Mouse (Mus musculus): ENCODE data around the gene Hesx1. TPM values are rescaled to one million over a fixed set of nuclear protein-coding genes. Genes with fewer than 3 reads are reported as not detected.

The Hesx1 gene
- polyA plus RNA-seq, 1 experiment: not detected

DNA sequence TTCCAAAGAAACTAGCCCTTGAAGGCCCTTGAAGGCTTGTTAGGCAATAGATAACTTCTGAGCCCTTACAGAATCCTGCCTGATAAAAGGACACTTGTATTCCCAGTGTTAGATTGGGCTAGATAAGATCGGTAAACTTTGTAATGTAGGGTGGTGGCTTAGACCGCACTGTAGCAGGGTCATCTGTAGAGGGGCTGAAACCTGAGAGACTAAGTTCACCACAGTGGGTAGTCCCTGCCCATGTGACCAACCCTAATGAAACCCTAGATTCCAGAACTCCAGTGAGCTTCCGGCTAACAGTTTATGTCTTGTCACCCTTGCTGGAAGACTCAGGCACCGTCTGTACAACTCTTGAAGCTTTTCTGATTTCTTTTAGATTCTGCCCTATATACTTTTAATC, 19.4 kb downstream of the Hesx1 start:
- 81% methylated on average over 4 of the region's 4 CpGs for WGBS
- DNase-seq: no peak
- TF ChIP-seq POLR2A (IDR thresholded peaks at IDR 0.05; ENCODE audit: borderline replicate concordance, insufficient read depth, low read length) (no peak), CTCF (IDR thresholded peaks at IDR 0.05; ENCODE audit: borderline replicate concordance, insufficient read depth, low read depth, low read length) (no peak)
- H3K27me3 ChIP-seq (ENCODE audit: control insufficient read depth, insufficient read depth, low read length): no peaks in the 10 kb centered on the region
- H3K4me1 ChIP-seq (ENCODE audit: control insufficient read depth, insufficient read depth, low read length): no peaks in the 10 kb centered on the region
- H3K4me3 ChIP-seq (replicated peaks; ENCODE audit: insufficient read depth, low read depth, low read length): no peak overlapping the region
- H3K27ac ChIP-seq (ENCODE audit: insufficient read depth, low read length): no peak overlapping the region

DNA sequence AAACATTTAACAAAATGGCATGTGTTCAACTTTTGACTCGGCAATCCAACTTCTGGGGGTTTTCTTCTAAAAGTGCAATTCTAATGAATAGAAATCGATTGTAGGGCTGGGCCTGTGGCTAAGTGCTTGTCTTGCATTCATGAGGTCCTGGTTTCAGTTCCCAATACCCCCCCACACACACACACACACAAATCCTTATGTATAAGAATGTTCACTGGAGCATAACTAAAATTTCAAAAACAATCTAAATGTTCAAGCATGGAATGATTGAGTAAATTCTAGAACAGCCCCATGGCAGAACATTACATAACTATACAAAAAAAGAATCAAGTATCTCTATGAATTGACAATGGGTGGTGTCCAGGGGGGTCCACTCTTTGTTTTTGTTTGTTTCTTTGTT, 23.7 kb downstream of the Hesx1 start:
- H3K27me3 ChIP-seq (ENCODE audit: control insufficient read depth, insufficient read depth, low read length): no peaks in the 10 kb centered on the region
- no peak for TF ChIP-seq CTCF (IDR thresholded peaks at IDR 0.05; ENCODE audit: borderline replicate concordance, insufficient read depth, low read depth, low read length)
- DNase-seq: no peak
- WGBS: 91% methylated on average over 2 of the region's 2 CpGs
- no peak overlapping the region for H3K4me3 ChIP-seq (replicated peaks; ENCODE audit: insufficient read depth, low read depth, low read length)
- H3K27ac ChIP-seq (ENCODE audit: insufficient read depth, low read length): no peak overlapping the region
- H3K4me1 ChIP-seq (ENCODE audit: control insufficient read depth, insufficient read depth, low read length): no peaks in the 10 kb centered on the region

DNA sequence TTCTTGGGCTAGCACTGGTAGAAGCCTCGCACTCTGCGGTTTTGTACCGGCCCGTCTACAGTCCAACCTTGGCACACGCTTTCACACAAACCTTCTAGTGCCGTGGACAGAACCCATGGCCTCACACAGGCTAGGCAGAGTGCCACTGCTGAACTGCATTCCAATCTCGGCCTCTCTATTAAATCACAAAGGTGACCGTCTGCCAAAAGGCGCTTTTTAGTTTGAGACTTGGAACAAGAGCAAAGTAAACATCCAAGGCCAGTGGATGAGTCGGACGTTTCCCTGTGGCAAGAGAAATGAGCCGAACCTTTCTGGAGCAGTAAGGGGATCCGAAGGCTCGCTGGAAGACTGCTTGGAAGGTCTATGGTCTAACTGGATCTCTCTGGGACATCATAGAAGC, 25.6 kb downstream of the Hesx1 start:
- no peak for DNase-seq
- H3K4me3 ChIP-seq (replicated peaks; ENCODE audit: insufficient read depth, low read depth, low read length): no peak overlapping the region
- no peaks in the 10 kb centered on the region for H3K4me1 ChIP-seq (ENCODE audit: control insufficient read depth, insufficient read depth, low read length)
- no peak for TF ChIP-seq CTCF (IDR thresholded peaks at IDR 0.05; ENCODE audit: borderline replicate concordance, insufficient read depth, low read depth, low read length)
- TF ChIP-seq POLR2A (IDR thresholded peaks at IDR 0.05; ENCODE audit: borderline replicate concordance, insufficient read depth, low read length): no peak
- WGBS: 46% methylated on average over 14 of the region's 14 CpGs
- H3K27ac ChIP-seq (ENCODE audit: insufficient read depth, low read length): no peak overlapping the region
- no peaks in the 10 kb centered on the region for H3K27me3 ChIP-seq (ENCODE audit: control insufficient read depth, insufficient read depth, low read length)

DNA sequence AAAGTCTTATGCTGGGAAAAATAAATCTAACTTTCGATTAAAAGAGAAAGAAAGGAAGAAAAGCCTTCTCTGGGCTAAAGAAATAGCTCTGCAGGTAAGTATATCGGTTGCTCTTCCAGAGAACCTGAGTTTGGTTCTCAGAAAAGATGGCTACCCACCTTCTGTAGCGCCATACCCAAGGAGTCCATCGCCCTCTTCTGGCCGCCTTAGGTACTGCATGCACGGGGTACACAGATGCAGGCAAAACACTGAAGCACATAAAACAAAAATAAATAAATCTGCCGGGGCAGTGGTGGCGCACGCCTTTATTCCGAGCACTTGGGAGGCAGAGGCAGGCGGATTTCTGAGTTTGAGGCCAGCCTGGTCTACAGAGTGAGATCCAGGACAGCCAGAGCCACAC, 28.7 kb downstream of the Hesx1 start:
- DNase-seq: no peak
- Histone ChIP-seq H3K27me3 (ENCODE audit: control insufficient read depth, insufficient read depth, low read length) (no peaks in the 10 kb centered on the region), H3K27ac (ENCODE audit: insufficient read depth, low read length) (no peak overlapping the region), H3K4me1 (ENCODE audit: control insufficient read depth, insufficient read depth, low read length) (no peaks in the 10 kb centered on the region), H3K4me3 (replicated peaks; ENCODE audit: insufficient read depth, low read depth, low read length) (no peak overlapping the region)
- WGBS: 43% methylated on average over 11 of the region's 11 CpGs
- TF ChIP-seq POLR2A (IDR thresholded peaks at IDR 0.05; ENCODE audit: borderline replicate concordance, insufficient read depth, low read length) (no peak), CTCF (IDR thresholded peaks at IDR 0.05; ENCODE audit: borderline replicate concordance, insufficient read depth, low read depth, low read length) (peak; percentile 62)

DNA sequence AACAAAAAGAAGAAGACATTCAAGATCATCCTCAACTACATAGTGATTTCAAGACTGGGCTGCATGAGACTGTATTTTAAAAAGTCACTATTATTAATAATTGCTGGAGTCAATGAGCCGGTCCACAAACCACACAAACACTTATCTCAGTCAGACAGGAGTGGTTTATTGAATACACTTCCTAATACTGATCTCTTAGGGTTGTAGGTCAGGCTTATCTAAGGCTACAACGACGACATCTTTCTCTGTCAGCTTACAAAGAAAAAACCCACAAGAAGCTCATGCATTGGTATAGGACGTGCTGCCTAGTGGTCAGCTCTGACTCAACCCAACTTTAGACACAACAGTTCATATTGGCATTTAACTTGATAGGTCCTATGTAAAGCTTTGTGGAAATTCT, 30.4 kb downstream of the Hesx1 start:
- no peaks in the 10 kb centered on the region for H3K27me3 ChIP-seq (ENCODE audit: control insufficient read depth, insufficient read depth, low read length)
- WGBS: 92% methylated on average over 4 of the region's 4 CpGs
- H3K4me3 ChIP-seq (replicated peaks; ENCODE audit: insufficient read depth, low read depth, low read length): no peak overlapping the region
- H3K4me1 ChIP-seq (ENCODE audit: control insufficient read depth, insufficient read depth, low read length): no peaks in the 10 kb centered on the region
- no peak for DNase-seq
- no peak overlapping the region for H3K27ac ChIP-seq (ENCODE audit: insufficient read depth, low read length)
- TF ChIP-seq CTCF (IDR thresholded peaks at IDR 0.05; ENCODE audit: borderline replicate concordance, insufficient read depth, low read depth, low read length) (no peak), POLR2A (IDR thresholded peaks at IDR 0.05; ENCODE audit: borderline replicate concordance, insufficient read depth, low read length) (no peak)

DNA sequence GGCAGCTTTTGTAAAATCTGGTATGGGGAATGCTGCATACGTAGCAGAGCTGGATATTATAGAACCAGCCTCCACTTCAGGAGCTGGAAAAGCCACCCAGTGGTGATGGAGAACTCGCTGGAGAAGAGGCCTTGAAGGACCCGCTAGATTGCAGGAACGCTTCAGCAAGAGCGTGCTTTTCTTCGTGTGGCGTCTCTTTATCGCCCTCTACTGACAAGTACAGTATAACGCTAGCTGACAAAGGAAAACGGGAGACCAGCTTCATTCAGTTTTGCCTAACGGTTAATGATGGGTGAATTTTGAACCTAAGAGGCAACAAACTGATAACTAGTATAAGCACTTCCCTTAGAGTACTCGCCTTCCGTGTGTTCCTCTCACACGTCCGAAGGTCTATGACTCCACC, 35.6 kb downstream of the Hesx1 start:
- TF ChIP-seq CTCF (IDR thresholded peaks at IDR 0.05; ENCODE audit: borderline replicate concordance, insufficient read depth, low read depth, low read length) (peak; percentile 79), POLR2A (IDR thresholded peaks at IDR 0.05; ENCODE audit: borderline replicate concordance, insufficient read depth, low read length) (no peak)
- H3K27ac ChIP-seq (ENCODE audit: insufficient read depth, low read length): no peak overlapping the region
- H3K4me3 ChIP-seq (replicated peaks; ENCODE audit: insufficient read depth, low read depth, low read length): no peak overlapping the region
- WGBS: 3% methylated on average over 15 of the region's 15 CpGs
- H3K4me1 ChIP-seq (ENCODE audit: control insufficient read depth, insufficient read depth, low read length): no peaks in the 10 kb centered on the region
- DNase-seq: peak; percentile 50 to 65
- H3K27me3 ChIP-seq (ENCODE audit: control insufficient read depth, insufficient read depth, low read length): no peaks in the 10 kb centered on the region

DNA sequence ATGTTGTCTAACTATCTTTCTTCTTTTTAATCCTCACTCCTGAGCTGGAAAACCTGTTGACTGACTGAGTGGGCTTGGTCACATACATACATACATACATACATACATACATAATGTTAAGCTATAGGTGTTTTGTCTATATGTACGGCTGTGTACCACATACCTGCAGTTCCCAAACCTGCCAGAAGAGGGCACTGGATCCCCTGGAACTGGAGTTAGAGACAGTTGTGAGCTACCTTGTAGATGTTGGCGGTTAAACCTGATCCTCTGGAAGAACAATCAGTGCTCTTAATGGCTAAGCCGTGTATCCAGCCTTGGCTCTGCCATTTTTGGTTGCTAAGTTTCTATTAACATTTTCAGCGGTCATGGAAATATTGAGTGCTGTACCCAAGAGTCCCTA, 36.9 kb downstream of the Hesx1 start:
- peak; percentile 12 to 18 for DNase-seq
- no peaks in the 10 kb centered on the region for H3K27me3 ChIP-seq (ENCODE audit: control insufficient read depth, insufficient read depth, low read length)
- no peak overlapping the region for H3K27ac ChIP-seq (ENCODE audit: insufficient read depth, low read length)
- H3K4me1 ChIP-seq (ENCODE audit: control insufficient read depth, insufficient read depth, low read length): no peaks in the 10 kb centered on the region
- no peak overlapping the region for H3K4me3 ChIP-seq (replicated peaks; ENCODE audit: insufficient read depth, low read depth, low read length)
- TF ChIP-seq CTCF (IDR thresholded peaks at IDR 0.05; ENCODE audit: borderline replicate concordance, insufficient read depth, low read depth, low read length): peak; percentile 43; the same call in 1 of the 2 replicates
- TF ChIP-seq POLR2A (IDR thresholded peaks at IDR 0.05; ENCODE audit: borderline replicate concordance, insufficient read depth, low read length): no peak
- 32% methylated on average over 4 of the region's 4 CpGs for WGBS

DNA sequence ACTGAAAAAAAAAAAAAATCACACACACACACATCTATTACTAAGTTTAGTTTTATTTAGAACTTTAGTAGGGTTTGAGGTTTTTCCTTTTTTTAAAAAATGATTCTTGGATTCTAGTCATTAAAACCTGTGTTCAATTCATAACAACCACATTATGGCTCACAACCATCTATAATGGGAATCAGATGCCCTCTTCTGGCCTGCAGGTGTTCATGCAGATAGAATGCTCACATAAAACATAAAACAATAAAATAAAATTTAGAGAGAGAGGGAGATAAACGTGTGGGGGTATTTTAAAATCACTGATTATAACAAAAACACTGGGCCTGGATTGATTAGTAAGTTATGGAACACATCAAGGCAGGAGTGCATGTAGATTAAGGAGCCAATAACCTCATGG, 43.3 kb downstream of the Hesx1 start:
- no peak overlapping the region for H3K4me3 ChIP-seq (replicated peaks; ENCODE audit: insufficient read depth, low read depth, low read length)
- DNase-seq: no peak
- WGBS: 80% methylated on average over 1 of the region's 1 CpGs
- no peak overlapping the region for H3K27ac ChIP-seq (ENCODE audit: insufficient read depth, low read length)
- H3K27me3 ChIP-seq (ENCODE audit: control insufficient read depth, insufficient read depth, low read length): peaks cover 3% of the 10 kb centered on the region; the same call in 1 of the 2 replicates
- H3K4me1 ChIP-seq (ENCODE audit: control insufficient read depth, insufficient read depth, low read length): no peaks in the 10 kb centered on the region
- TF ChIP-seq CTCF (IDR thresholded peaks at IDR 0.05; ENCODE audit: borderline replicate concordance, insufficient read depth, low read depth, low read length): no peak
- no peak for TF ChIP-seq POLR2A (IDR thresholded peaks at IDR 0.05; ENCODE audit: borderline replicate concordance, insufficient read depth, low read length)
